Mouse (Mus musculus) layer of hippocampus, adult 18-20 months (tissue): ENCODE measurements around the gene Cox19. TPM values are rescaled to one million over a fixed set of nuclear protein-coding genes. Genes with fewer than 3 reads are reported as not detected.

Experiments used
- DNase-seq, 2 experiments: peaks; one replicate each; pipeline ENCODE4 v3.0.0; 2022; ENCODE audit warnings: low spot score in 2 of 2
- microRNA-seq, 2 experiments: library from miRNA; unstranded; fragments of <30 nt; microRNA quantifications; one replicate each; pipeline ENCODE4 v1.2.0; 2021
- total RNA-seq, 2 experiments: library from RNA; stranded (reverse); gene quantifications; 2 replicates each; pipeline ENCODE4 v1.2.3; 2021

The Cox19 gene
- total RNA-seq, 2 experiments from 2014 or later = 65.3 to 71.1 TPM

DNA sequence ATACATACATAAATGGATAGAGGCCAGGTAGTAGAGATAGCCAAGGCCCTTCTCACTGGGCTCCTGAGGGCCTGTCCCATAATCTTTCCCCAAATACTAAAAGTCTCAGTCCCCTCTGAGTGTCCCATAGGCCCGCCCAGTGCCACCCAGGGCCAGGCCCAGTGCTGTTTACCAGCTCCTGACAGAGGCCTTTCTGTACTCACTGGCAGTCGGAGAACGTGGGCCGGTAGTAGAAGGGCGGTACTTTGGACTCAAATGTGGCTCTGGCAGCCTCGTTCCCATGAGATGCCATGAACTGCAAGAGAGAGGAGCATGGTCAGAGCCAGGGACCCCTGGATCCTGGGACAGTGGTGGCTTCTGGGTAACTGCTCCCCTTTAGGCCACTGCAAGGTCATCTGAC, 49.1 kb downstream of the Cox19 start:
- peak in 1 of 2 experiments; percentile 60 for DNase-seq

DNA sequence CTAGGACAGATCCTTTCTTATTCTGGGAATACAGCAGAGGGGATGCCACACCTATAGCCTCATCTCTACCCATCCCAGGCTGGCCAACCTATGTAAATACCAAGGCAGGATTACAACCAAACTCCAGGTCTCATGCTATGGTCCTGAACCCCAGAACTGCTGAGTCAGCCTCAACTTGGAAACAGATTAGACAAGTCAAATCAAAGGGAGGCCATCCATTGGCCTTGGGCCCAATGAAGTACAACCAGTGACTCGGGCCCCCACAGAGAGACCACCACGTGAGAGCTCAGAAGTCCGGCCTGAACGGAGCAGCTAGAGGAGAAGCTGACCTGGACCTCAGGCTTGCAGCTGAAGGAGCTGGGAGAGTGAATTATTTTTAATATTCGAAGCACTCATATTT, 53.5 kb downstream of the Cox19 start:
- no peak for DNase-seq

GRCm38 (mm10) chr5:139297092-139297491, 54.1 kb downstream of the Cox19 start:
- no peak for DNase-seq

DNA sequence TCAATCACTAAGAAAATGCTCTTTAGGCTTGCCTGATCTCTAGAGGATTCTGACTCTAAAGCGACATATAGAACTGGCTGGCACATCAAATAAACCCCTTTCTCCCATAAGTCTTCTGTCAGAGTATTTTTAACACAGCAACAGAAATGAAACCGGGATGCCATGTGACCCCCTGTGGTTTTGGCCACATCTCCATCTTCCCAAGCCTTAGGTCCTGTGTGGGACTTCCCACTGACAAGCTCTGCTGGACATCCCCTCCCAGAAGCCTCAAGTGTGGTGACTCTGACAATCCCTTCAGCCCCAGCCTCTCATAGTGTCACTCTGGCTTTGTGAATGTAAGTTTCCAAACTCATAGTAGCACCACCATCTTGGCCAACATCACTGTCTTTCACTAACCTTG, 57.1 kb downstream of the Cox19 start:
- no peak for DNase-seq

GRCm38 (mm10) chr5:139291811-139292560, 59.2 kb downstream of the Cox19 start:
- DNase-seq = no peak

DNA sequence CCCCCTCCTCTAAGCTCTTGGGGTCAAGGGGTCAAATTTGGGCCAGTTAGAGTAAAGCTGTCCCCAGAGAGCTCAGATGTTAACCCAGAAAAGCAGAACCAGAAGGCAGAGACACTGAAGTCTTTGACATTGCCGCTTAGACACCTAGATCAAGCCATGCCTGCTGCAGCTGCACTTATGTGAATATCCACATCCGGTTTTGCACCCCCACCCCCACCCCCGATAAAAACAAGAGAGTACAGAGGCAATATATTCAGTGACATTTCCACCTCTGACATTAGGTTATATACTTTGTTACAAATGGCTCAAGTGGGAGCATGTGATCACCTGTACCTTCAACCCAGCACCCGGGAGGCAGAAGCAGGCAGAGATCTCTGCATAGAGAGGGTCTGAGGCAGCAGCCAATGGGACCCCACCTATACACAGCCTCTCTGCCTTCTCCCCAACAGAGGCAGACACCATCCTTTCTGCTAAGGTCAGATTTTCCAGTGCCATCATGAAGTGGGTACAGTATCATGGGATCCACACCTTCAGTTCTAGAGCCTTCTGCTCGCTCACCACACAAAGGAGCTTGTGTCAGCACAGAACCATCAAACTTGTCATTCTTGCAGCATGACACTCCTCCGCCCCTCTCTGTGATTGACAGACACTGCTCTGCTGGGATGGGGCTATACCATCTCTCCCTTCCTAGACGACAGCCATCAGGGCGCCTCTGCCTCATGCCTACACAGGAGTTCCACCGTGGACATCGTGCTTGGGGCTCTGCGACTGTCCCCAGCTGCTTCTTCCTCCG, 60.6 kb downstream of the Cox19 start:
- no peak for DNase-seq

GRCm38 (mm10) chr5:139288591-139288990, 62.6 kb downstream of the Cox19 start:
- DNase-seq = no peak

- no peak for DNase-seq
These were observed 63.4 kb downstream of the Cox19 start for GRCm38 (mm10) chr5:139287787-139288186.

DNA sequence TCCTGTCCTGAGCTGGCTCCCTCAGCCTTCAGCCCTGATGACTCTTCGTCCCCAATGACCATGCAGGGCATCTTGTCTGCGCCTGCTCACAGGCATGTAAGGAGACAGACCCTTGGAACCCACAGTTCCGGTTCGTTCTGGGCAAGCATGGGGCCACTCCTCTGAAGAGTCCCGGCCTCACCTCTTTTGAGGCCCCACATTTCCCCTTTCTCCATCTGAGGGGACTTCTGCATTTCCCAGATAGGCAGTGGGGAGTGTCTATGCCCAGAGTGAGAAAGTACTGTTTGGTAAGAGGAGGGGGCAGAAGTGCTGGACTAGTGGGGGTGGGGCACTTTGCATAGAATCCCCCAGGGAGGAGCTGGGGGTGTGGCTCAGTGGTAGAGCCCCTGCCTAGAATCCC, 64.1 kb downstream of the Cox19 start:
- no peak for DNase-seq

Small RNA genes lying within 50 kb of the gene (microRNA-seq; reads per million reads assigned to microRNA genes)
- 218 to 314 reads per million in 2 experiments for gene Mir339

Other genes with a start within 250 kb of the Cox19 start
- gene Prkar1b, start 201.4 kb downstream of the Cox19 start, total RNA-seq = 100 to 1,000 TPM; 435 to 459 TPM
- 1 to 10 TPM; 7.0 to 9.0 TPM for gene Dnaaf5, start 201.2 kb downstream of the Cox19 start, total RNA-seq
- 10 to 100 TPM; 80.3 to 86.3 TPM for gene Sun1, start 150.8 kb downstream of the Cox19 start, total RNA-seq
- gene Get4, start 99.1 kb downstream of the Cox19 start, total RNA-seq = 10 to 100 TPM; 50.5 to 57.1 TPM
- 100 to 1,000 TPM; 164 to 166 TPM for gene Adap1, start 25.8 kb downstream of the Cox19 start, total RNA-seq
- not detected for gene Cyp2w1, start 1.2 kb upstream of the Cox19 start, total RNA-seq
- gene Gpr146, start 26.3 kb upstream of the Cox19 start, total RNA-seq = 10 to 100 TPM; 10.8 to 12.2 TPM
- gene C130050O18Rik, start 53.9 kb upstream of the Cox19 start, total RNA-seq = under 1 TPM in 1 of 2 experiments, not detected in 1; 0.33 TPM
- gene Gper1, start 71.7 kb upstream of the Cox19 start, total RNA-seq = 1 to 10 TPM; 2.0 to 4.2 TPM
- gene 3110082I17Rik, start 109.1 kb upstream of the Cox19 start, total RNA-seq = 10 to 100 TPM; 14.6 to 15.7 TPM
- gene Zfand2a, start 133.1 kb upstream of the Cox19 start, total RNA-seq = 10 to 100 TPM; 50.4 to 51.6 TPM
- under 1 TPM in 1 of 2 experiments, not detected in 1; 0.15 TPM for gene Uncx, start 192.1 kb upstream of the Cox19 start, total RNA-seq